Mouse (Mus musculus): ENCODE results near the gene Prrt1.
A peak's percentile ranks its signal among the peaks of the same experiment; 100 is the strongest.

Prrt1 gene

GRCm38 (mm10) chr17:34629221-34629751, at the start of gene Prrt1:
Gene Prrt1, plus strand, starts transcription at chr17:34629533.
- DNase-seq (ENCODE audit: low spot score), result peak; percentile 35

GRCm38 (mm10) chr17:34582528-34582927, 46.8 kb upstream of the Prrt1 start:
- DNase-seq (ENCODE audit: low spot score), result no peak

- DNase-seq (ENCODE audit: low spot score), result no peak
Observed at GRCm38 (mm10) chr17:34583397-34583796, 45.9 kb upstream of the Prrt1 start.

GRCm38 (mm10) chr17:34583819-34584218, 45.5 kb upstream of the Prrt1 start:
- DNase-seq (ENCODE audit: low spot score), result no peak

GRCm38 (mm10) chr17:34585121-34585520, 44.2 kb upstream of the Prrt1 start:
- no peak for DNase-seq (ENCODE audit: low spot score)

- no peak for DNase-seq (ENCODE audit: low spot score)
Observed at GRCm38 (mm10) chr17:34585877-34586771, 43.2 kb upstream of the Prrt1 start.

GRCm38 (mm10) chr17:34586796-34587422, 42.4 kb upstream of the Prrt1 start:
- peak; percentile 92 for DNase-seq (ENCODE audit: low spot score)

- DNase-seq (ENCODE audit: low spot score), result peak; percentile 95
Observed at GRCm38 (mm10) chr17:34587423-34587811, 41.9 kb upstream of the Prrt1 start.

GRCm38 (mm10) chr17:34587814-34588213, 41.5 kb upstream of the Prrt1 start:
- DNase-seq (ENCODE audit: low spot score), result no peak

GRCm38 (mm10) chr17:34588767-34589166, 40.6 kb upstream of the Prrt1 start:
- DNase-seq (ENCODE audit: low spot score), result no peak

- no peak for DNase-seq (ENCODE audit: low spot score)
Observed at GRCm38 (mm10) chr17:34589206-34589605, 40.1 kb upstream of the Prrt1 start.

GRCm38 (mm10) chr17:34589681-34590101, 39.6 kb upstream of the Prrt1 start, which contains the start of gene Gpsm3:
Gene Gpsm3, plus strand, starts transcription at chr17:34589806.
- DNase-seq (ENCODE audit: low spot score), result peak; percentile 41

GRCm38 (mm10) chr17:34590154-34590987, 39.0 kb upstream of the Prrt1 start:
- DNase-seq (ENCODE audit: low spot score), result peak; percentile 45

- DNase-seq (ENCODE audit: low spot score), result peak; percentile 63
Observed at GRCm38 (mm10) chr17:34591029-34591993, 38.0 kb upstream of the Prrt1 start, which contains the start of gene Pbx2. Gene Pbx2, plus strand, starts transcription at chr17:34591266.

- peak; percentile 90 for DNase-seq (ENCODE audit: low spot score)
Observed at GRCm38 (mm10) chr17:34591994-34592375, 37.3 kb upstream of the Prrt1 start.

GRCm38 (mm10) chr17:34592581-34593549, 36.5 kb upstream of the Prrt1 start:
- peak; percentile 60 for DNase-seq (ENCODE audit: low spot score)

GRCm38 (mm10) chr17:34593752-34594525, 35.4 kb upstream of the Prrt1 start:
- peak; percentile 83 for DNase-seq (ENCODE audit: low spot score)

- DNase-seq (ENCODE audit: low spot score), result no peak
Observed at GRCm38 (mm10) chr17:34596098-34596497, 33.2 kb upstream of the Prrt1 start.
